Mouse (Mus musculus) small intestine, adult 2 months (tissue): ENCODE data around the gene Rnf135.
A peak's percentile ranks its signal among the peaks of the same experiment; 100 is the strongest.

Experiments
- CTCF ChIP-seq: fragments of 200-500 bp; IDR thresholded peaks from 2 replicates; pipeline ENCODE4 v1.5.1; 2012; ENCODE audit warnings: low read depth, mild to moderate bottlenecking, control low read depth, inconsistent platforms, low read length, moderate library complexity, mixed read lengths; ENCODE audit not compliant: insufficient replicate concordance, insufficient read length; ENCODE audit errors: extremely low read depth
- POLR2A ChIP-seq: fragments of 200-500 bp; IDR thresholded peaks from 2 replicates; pipeline ENCODE4 v1.6.1; 2012; ENCODE audit warnings: low read depth, mild to moderate bottlenecking, control low read depth, inconsistent platforms, low read length, moderate library complexity

DNA sequence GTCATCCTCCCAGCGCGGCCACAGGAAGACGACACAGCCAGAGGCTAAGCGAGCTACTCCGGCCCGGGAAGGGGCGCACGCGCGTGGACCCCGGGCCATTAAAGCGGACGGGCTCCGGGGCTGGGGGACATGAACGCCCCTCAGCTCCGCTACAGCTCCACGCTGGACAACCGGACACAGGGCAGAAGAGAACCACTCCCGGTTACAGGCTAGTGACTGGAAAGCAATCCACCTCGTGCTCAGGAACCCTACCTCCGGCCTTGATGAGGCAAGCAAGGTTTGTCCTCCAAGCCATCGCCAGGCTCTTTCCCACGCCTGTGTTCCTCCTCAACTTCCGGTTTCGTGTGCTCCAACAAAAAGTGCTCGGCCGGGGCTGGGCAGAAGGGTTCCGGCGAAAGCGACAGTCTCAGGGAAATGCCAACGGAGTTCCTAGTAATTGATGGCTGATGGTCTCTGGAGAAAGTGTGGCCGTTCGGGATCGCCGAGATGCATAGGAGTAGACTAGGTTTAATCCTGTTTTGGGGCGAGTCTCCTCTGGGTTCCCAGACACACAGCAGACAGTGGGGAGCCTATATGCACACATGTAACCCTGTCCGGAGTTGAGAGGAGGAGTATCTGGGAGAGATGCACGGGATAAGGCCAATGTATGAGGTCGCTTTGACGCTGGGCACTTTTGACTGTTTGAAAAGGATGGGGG is 41.7 kb upstream of the Rnf135 start, which contains the start of gene Tefm:
- TF ChIP-seq POLR2A: peak; percentile 56; the same call in 1 of the 2 replicates
- no peak for TF ChIP-seq CTCF
